Mouse (Mus musculus) C2C12 (cell line): Measurements from ENCODE around the gene Ift27. TPM values are rescaled to one million over a fixed set of nuclear protein-coding genes. Genes with fewer than 3 reads are reported as not detected.

Source experiments
- H3K27me3 ChIP-seq: one replicate; pipeline ENCODE4 v1.6.1; 2011; ENCODE audit not compliant: control insufficient read depth, insufficient read depth, insufficient read length
- H3K36me3 ChIP-seq: one replicate; pipeline ENCODE4 v1.6.1; 2011; ENCODE audit not compliant: control insufficient read depth, insufficient read depth
- H3K4me3 ChIP-seq: one replicate; pipeline ENCODE4 v1.5.1; 2011; ENCODE audit warnings: mild to moderate bottlenecking, control low read depth; ENCODE audit not compliant: poor library complexity, insufficient read depth, severe bottlenecking
- H3K79me2 ChIP-seq: one replicate; pipeline ENCODE4 v1.6.1; 2011; ENCODE audit not compliant: control insufficient read depth, insufficient read depth
- H3K79me3 ChIP-seq: one replicate; pipeline ENCODE4 v1.6.1; 2011; ENCODE audit warnings: low read depth, control low read depth
- H3ac ChIP-seq: one replicate; pipeline ENCODE3; 2011; ENCODE audit warnings: low read depth; ENCODE audit not compliant: control insufficient read depth, insufficient read length
- CEBPB ChIP-seq: IDR thresholded peaks from one replicate; pipeline ENCODE4 v1.6.1; 2011; ENCODE audit warnings: low read depth, mild to moderate bottlenecking, control low read depth, moderate library complexity
- CTCF ChIP-seq: IDR thresholded peaks from one replicate; pipeline ENCODE4 v1.5.1; 2011; ENCODE audit not compliant: control insufficient read depth, insufficient read depth, insufficient read length
- FOSL1 ChIP-seq: IDR thresholded peaks from one replicate; pipeline ENCODE4 v1.8.0; 2011; ENCODE audit warnings: mild to moderate bottlenecking, low read length; ENCODE audit not compliant: poor library complexity, insufficient read depth, severe bottlenecking
- MAX ChIP-seq: IDR thresholded peaks from one replicate; pipeline ENCODE4 v1.6.1; 2011; ENCODE audit warnings: mild to moderate bottlenecking, control low read depth
- MYOD1 ChIP-seq: IDR thresholded peaks from one replicate; pipeline ENCODE4 v1.6.1; 2011; ENCODE audit warnings: low read depth; ENCODE audit not compliant: control insufficient read depth, insufficient read length
- MYOG ChIP-seq: IDR thresholded peaks from one replicate; pipeline ENCODE4 v1.6.1; 2011; ENCODE audit not compliant: control insufficient read depth, insufficient read length; ENCODE audit errors: extremely low read depth
- USF1 ChIP-seq: IDR thresholded peaks from one replicate; pipeline ENCODE4 v1.6.1; 2011; ENCODE audit warnings: low read depth, mild to moderate bottlenecking, control low read depth, moderate library complexity
- polyA plus RNA-seq: library from polyadenylated mRNA; unstranded; fragments of >200 nt; fragmentation: generic; extraction: Trizol; gene quantifications from one replicate; pipeline ENCODE4 v1.2.1, GENCODE M21; 2012; ENCODE audit warnings: missing spikeins

The Ift27 gene
- polyA plus RNA-seq, 1 experiment = 34.5 TPM

- no peak for TF ChIP-seq CTCF
- no peak for TF ChIP-seq FOSL1
- TF ChIP-seq MYOD1 = no peak
- no peak for TF ChIP-seq USF1
- TF ChIP-seq MYOG = no peak
- no peak for TF ChIP-seq MAX
- no peak for TF ChIP-seq CEBPB
- H3K4me3 ChIP-seq = no peak overlapping the region
Measured at GRCm38 (mm10) chr15:78116244-78116643, 57.7 kb downstream of the Ift27 start.

More at GRCm38 (mm10) chr15:78116244-78116643, 57.7 kb downstream of the Ift27 start:
- Histone ChIP-seq H3ac (no peak overlapping the region), H3K36me3 (no peaks in the 10 kb centered on the region), H3K79me3 (no peaks in the 10 kb centered on the region), H3K27me3 (peaks cover 23% of the 10 kb centered on the region), H3K79me2 (no peaks in the 10 kb centered on the region)

Other genes starting within 250 kb of the Ift27 start
- 371 TPM for gene Txn2, start 245.1 kb downstream of the Ift27 start, polyA plus RNA-seq
- gene Foxred2, start 217.4 kb downstream of the Ift27 start, polyA plus RNA-seq = 7.3 TPM
- gene Eif3d, start 203.3 kb downstream of the Ift27 start, polyA plus RNA-seq = 428 TPM
- 0.02 TPM for gene Cacng2, start 54.1 kb downstream of the Ift27 start, polyA plus RNA-seq
- gene Pvalb, start 32.3 kb upstream of the Ift27 start, polyA plus RNA-seq = 0.06 TPM
- gene Ncf4, start 70.7 kb upstream of the Ift27 start, polyA plus RNA-seq = 0.67 TPM
- gene Csf2rb2, start 131.6 kb upstream of the Ift27 start, polyA plus RNA-seq = 0.08 TPM
- 0.23 TPM for gene Csf2rb, start 151.6 kb upstream of the Ift27 start, polyA plus RNA-seq
- not detected for gene Tex33, start 221.8 kb upstream of the Ift27 start, polyA plus RNA-seq
- gene Tst, start 231.8 kb upstream of the Ift27 start, polyA plus RNA-seq = 21.4 TPM
- 44.7 TPM for gene Mpst, start 232.3 kb upstream of the Ift27 start, polyA plus RNA-seq